Mouse (Mus musculus): ENCODE results near the gene Casc1. TPM values are rescaled to one million over a fixed set of nuclear protein-coding genes. Genes with fewer than 3 reads are reported as not detected.

Casc1 gene
- 0.54 TPM for polyA plus RNA-seq (2017; shearing (Covaris generic))

GRCm38 (mm10) chr6:145210816-145211338, at the start of gene Casc1, which contains the start of gene Etfrf1:
Gene Casc1, minus strand, starts transcription at chr6:145211005.
Gene Etfrf1, plus strand, starts transcription at chr6:145211134.

DNA sequence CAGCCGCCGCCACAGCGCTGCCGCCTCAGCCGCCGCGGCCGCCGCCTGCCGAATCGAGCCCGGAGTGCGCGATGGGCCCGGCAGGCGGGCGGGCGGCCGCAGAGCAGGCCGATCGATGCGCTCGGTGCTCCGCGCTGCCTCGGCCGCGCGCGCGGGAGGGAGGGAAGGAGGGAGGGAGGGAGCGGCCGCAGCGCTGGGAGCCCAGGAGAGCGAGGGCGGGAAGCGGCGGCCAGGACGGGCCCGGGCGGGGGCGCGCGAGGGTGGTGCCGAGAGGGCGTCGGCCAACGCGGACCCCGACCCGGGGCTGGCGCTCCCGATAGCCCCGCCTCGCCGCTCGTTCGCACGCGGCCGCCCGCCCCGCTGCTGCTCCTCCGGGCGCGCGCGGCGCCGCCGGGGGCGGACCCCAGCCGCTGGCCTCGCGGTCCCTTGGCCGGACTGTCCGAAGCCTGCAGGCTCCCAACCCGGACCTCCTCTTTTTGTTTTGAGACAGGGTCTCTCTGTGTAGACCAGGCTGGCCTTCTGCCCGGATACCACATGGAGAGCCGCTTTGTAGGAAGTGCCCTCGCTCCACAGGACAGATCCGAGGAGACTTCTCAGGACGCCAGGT, 39.5 kb upstream of the Casc1 start, which contains the start of gene Kras:
Kras (minus strand) TSS at position 55 of the 607 bp plus-strand sequence.

Other genes with a start within 250 kb of the Casc1 start
- 10.0 TPM for gene Bcat1, start 134.8 kb downstream of the Casc1 start, polyA plus RNA-seq (2017; shearing (Covaris generic))
- gene Lrmp, start 95.4 kb downstream of the Casc1 start, polyA plus RNA-seq (2017; shearing (Covaris generic)), result 277 TPM
- gene Etfrf1, start 129 bp upstream of the Casc1 start, polyA plus RNA-seq (2017; shearing (Covaris generic)), result 31.0 TPM
- 15.8 TPM for gene Kras, start 39.2 kb upstream of the Casc1 start, polyA plus RNA-seq (2017; shearing (Covaris generic))